Mouse (Mus musculus) stomach, embryonic 14.5 days (tissue): ENCODE measurements around the gene Mettl18. TPM values are rescaled to one million over a fixed set of nuclear protein-coding genes. Genes with fewer than 3 reads are reported as not detected.

Experiments
- ATAC-seq: fragments of 200-750 bp; cut with Nextera tagmentation; 2 replicates; pipeline ENCODE4 v1.8.0; 2017; ENCODE audit warnings: low read depth, moderate TSS enrichment; ENCODE audit not compliant: insufficient number of reproducible peaks, insufficient read depth, low FRiP score
- H3K27ac ChIP-seq: fragments of 300-500 bp; sonication (generic); 2 replicates; pipeline ENCODE4 v1.5.1; 2014; ENCODE audit warnings: mild to moderate bottlenecking, low read length, moderate library complexity, mixed read lengths
- H3K27me3 ChIP-seq: fragments of 300-500 bp; sonication (generic); 2 replicates; pipeline ENCODE4 v1.6.1; 2014; ENCODE audit warnings: low read length, control low read depth, mixed read lengths; ENCODE audit not compliant: control insufficient read depth, insufficient read depth
- H3K36me3 ChIP-seq: fragments of 300-500 bp; sonication (generic); 2 replicates; pipeline ENCODE4 v1.6.1; 2014; ENCODE audit warnings: mild to moderate bottlenecking, control low read depth, low read length, moderate library complexity, mixed read lengths; ENCODE audit not compliant: control insufficient read depth, insufficient read depth
- H3K4me1 ChIP-seq: fragments of 300-500 bp; sonication (generic); 2 replicates; pipeline ENCODE4 v1.6.1; 2014; ENCODE audit warnings: low read length, control low read depth, mixed read lengths; ENCODE audit not compliant: control insufficient read depth, insufficient read depth
- H3K4me2 ChIP-seq: fragments of 300-500 bp; sonication (generic); replicated peaks from 2 replicates; pipeline ENCODE4 v1.6.1; 2014; ENCODE audit warnings: low read depth, low read length, control low read depth
- H3K4me3 ChIP-seq: fragments of 300-500 bp; sonication (generic); 2 replicates; pipeline ENCODE4 v1.5.1; 2014; ENCODE audit warnings: low read depth, low read length, control low read depth
- H3K9ac ChIP-seq: fragments of 300-500 bp; sonication (generic); replicated peaks from 2 replicates; pipeline ENCODE4 v1.6.1; 2014; ENCODE audit warnings: low read depth, mild to moderate bottlenecking, control low read depth, low read length, moderate library complexity, mixed read lengths
- H3K9me3 ChIP-seq: fragments of 300-500 bp; sonication (generic); 2 replicates; pipeline ENCODE4 v1.6.1; 2016; ENCODE audit warnings: low read depth, low read length, control low read depth; ENCODE audit not compliant: control insufficient read depth
- WGBS: fragments of 180-500 bp; shearing (Covaris S2); extraction: QIAGEN DNeasy Blood & Tissue Kit; methylation state at CpG from one replicate; pipeline ENCODE4 v1.1.7; 2014; 5-methylcytosine and 5-hydroxymethylcytosine counted together
- polyA plus RNA-seq: library from polyadenylated mRNA; unstranded; fragments of >200 nt; fragmentation: Nextera tagmentation; extraction: Ambion mirVana; gene quantifications from 2 replicates; pipeline ENCODE4 v1.2.1, GENCODE M21; 2014

The Mettl18 gene
- polyA plus RNA-seq, 1 experiment from 2014 or later, result 10.5 TPM

DNA sequence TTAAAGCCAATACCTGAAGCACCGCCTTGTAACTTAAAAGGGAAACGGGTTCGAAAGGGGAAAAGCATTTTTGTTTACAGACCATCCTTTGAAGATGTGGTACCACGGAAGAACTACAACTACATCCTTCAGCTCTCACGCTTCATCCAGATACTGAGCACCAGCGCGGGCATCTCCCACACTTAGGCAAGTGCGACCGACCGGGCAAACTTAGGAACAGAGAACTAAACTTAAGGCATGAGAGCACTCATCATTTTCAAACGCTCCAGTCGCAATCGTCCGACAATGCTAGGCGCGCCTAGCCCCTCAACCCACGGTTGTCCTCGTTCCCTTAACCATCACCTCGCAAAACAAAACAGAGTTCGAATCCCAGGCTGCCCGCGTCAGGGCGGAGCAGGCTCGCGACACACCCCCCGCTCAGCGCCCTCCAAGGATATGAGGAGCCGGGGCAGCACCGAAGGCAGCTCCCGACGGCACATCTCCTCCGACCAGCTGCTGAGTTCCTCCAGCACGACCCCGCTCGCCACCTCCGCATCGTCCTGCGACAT lies 442 bp upstream of the Mettl18 start:
- no peaks in the 10 kb centered on the region for H3K36me3 ChIP-seq
- peak overlapping the region; percentile 27; the same call in 1 of the 2 replicates for H3K27ac ChIP-seq
- peak overlapping the region; percentile 76 for H3K4me2 ChIP-seq
- peak; percentile 71 for ATAC-seq
- peak overlapping the region; percentile 64 for H3K9ac ChIP-seq
- 1% methylated on average over 38 of the region's 38 CpGs for WGBS
- H3K4me3 ChIP-seq, result peak overlapping the region; percentile 71
- no peaks in the 10 kb centered on the region for H3K27me3 ChIP-seq
- no peaks in the 10 kb centered on the region for H3K9me3 ChIP-seq
- peaks cover 5% of the 10 kb centered on the region; the same call in 1 of the 2 replicates for H3K4me1 ChIP-seq

DNA sequence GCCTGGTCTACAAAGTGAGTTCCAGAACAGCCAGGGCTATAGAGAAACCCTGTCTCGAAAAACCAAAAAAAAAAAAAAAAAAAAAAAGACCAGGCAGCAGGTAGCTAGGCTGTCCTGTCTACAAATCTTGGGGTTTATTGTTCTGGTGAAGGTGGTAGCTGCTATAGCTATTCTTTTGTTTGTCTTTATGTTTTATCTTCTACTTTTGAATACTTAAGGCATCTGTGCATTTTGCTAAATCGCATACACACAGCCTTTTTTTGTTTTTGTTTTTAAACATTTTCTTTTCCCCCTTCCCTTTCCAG lies 872 bp downstream of the Mettl18 start:
- H3K9me3 ChIP-seq, result no peaks in the 10 kb centered on the region
- H3K27me3 ChIP-seq, result no peaks in the 10 kb centered on the region
- peak overlapping the region; percentile 55 for H3K4me2 ChIP-seq
- H3K36me3 ChIP-seq, result no peaks in the 10 kb centered on the region
- WGBS, result 96% methylated on average over 1 of the region's 2 CpGs
- peaks cover 5% of the 10 kb centered on the region; the same call in 1 of the 2 replicates for H3K4me1 ChIP-seq
- ATAC-seq, result no peak
- peak overlapping the region; percentile 71 for H3K4me3 ChIP-seq
- H3K9ac ChIP-seq, result peak overlapping the region; percentile 47; the same call in 1 of the 2 replicates
- no peak overlapping the region for H3K27ac ChIP-seq

DNA sequence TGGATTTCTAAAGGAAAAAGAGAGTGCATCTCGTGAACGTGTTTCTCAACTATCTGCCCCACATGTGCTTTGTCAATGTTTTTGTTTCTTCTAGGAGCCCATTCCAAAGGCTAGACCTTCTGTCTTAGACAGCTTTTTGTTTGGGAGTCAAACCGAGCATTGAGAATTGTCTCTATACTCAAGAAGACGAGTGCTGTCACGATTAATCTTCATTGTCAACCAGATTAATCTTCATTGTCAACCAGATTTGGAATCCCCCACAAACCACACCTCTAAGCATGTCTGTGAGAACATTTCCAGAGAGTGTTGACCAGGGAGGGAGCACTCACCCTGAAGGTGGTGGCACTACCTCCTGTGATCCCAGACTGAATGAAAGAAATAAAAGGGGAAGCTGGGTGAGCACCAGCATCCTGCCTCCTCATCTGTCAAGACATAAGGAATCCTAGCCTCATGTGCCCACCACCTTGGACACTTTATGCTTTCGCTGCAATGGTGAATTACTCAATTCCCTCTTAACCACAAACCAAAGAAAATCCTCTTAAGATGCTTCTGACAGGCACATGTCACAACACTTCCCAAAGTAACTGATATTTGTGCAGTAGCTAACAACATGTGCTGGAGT lies 7.3 kb downstream of the Mettl18 start:
- H3K4me2 ChIP-seq, result no peak overlapping the region
- H3K9me3 ChIP-seq, result no peaks in the 10 kb centered on the region
- no peak overlapping the region for H3K27ac ChIP-seq
- 69% methylated on average over 6 of the region's 6 CpGs for WGBS
- ATAC-seq, result no peak
- no peak overlapping the region for H3K9ac ChIP-seq
- no peaks in the 10 kb centered on the region for H3K4me1 ChIP-seq
- no peaks in the 10 kb centered on the region for H3K36me3 ChIP-seq
- H3K27me3 ChIP-seq, result no peaks in the 10 kb centered on the region
- no peak overlapping the region for H3K4me3 ChIP-seq

DNA sequence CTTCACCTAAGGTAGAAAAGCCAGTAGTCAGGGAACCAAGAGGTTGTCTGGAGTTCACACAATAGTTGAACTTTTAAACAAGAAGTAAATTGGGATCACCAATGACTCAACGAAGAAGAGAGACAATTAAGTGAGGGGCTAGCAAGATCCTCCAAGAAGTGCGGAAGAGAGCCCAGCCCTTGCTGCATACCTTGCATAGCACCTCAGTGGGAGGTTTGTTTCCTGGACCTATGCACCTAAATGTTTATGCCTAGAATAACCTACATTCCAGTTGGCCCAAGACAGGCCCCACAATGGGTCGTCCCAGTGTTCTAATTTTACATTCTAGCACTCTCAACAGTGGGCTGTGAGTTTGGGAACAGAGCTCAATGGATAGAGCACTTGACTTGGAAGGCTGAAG lies 9.6 kb downstream of the Mettl18 start:
- no peak for ATAC-seq
- Histone ChIP-seq H3K27me3 (no peaks in the 10 kb centered on the region), H3K9me3 (no peaks in the 10 kb centered on the region), H3K27ac (no peak overlapping the region), H3K4me2 (no peak overlapping the region), H3K4me1 (no peaks in the 10 kb centered on the region), H3K4me3 (no peak overlapping the region), H3K9ac (no peak overlapping the region), H3K36me3 (no peaks in the 10 kb centered on the region)
- WGBS, result 75% methylated on average over 3 of the region's 3 CpGs

DNA sequence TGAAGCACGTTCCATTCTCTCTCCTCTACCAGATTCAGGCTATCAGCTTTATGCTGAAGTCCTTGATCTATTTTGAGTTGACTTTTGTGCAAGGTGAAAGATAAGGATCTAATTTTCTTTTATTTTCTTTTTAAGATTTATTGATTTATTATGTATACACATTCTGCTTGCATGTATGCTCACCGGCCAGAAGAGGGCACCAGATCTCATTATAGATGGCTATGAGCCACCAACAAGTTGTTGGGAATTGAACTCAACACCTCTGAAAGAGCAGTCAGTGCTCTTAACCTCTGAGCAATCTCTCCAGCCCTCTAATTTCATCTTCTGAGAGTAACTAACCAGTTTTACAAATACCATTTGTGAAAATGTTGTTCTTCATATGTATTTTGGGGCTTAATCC lies 14.5 kb downstream of the Mettl18 start:
- H3K36me3 ChIP-seq, result no peaks in the 10 kb centered on the region
- no peak overlapping the region for H3K4me2 ChIP-seq
- no peak overlapping the region for H3K9ac ChIP-seq
- H3K4me3 ChIP-seq, result no peak overlapping the region
- ATAC-seq, result no peak
- H3K9me3 ChIP-seq, result no peaks in the 10 kb centered on the region
- H3K27me3 ChIP-seq, result no peaks in the 10 kb centered on the region
- H3K27ac ChIP-seq, result no peak overlapping the region
- WGBS, result 38% methylated on average over 2 of the region's 2 CpGs
- H3K4me1 ChIP-seq, result no peaks in the 10 kb centered on the region

DNA sequence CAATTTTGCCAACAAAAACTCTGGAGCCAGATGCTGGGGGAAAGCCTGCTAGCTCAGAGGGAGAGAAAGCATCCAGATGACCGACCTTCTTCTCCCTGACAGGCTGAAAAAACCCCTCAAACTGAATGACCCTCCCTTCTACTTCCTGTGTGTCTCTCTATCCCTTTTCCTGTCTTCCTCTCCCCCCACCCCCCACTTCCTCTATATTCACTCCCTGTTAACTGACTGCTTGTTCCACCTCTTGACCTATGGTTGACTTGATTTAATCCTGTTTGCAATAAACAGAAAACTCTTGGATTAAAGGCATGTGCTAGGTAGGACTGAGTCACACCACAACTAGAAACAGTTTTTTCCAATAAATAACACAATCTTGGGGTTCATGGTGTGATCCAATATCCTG lies 19.9 kb downstream of the Mettl18 start:
- ATAC-seq, result no peak
- WGBS, result 56% methylated on average over 1 of the region's 1 CpGs
- Histone ChIP-seq H3K36me3 (no peaks in the 10 kb centered on the region), H3K27me3 (no peaks in the 10 kb centered on the region), H3K9ac (no peak overlapping the region), H3K4me3 (no peak overlapping the region), H3K27ac (no peak overlapping the region), H3K4me1 (no peaks in the 10 kb centered on the region), H3K4me2 (no peak overlapping the region), H3K9me3 (no peaks in the 10 kb centered on the region)

DNA sequence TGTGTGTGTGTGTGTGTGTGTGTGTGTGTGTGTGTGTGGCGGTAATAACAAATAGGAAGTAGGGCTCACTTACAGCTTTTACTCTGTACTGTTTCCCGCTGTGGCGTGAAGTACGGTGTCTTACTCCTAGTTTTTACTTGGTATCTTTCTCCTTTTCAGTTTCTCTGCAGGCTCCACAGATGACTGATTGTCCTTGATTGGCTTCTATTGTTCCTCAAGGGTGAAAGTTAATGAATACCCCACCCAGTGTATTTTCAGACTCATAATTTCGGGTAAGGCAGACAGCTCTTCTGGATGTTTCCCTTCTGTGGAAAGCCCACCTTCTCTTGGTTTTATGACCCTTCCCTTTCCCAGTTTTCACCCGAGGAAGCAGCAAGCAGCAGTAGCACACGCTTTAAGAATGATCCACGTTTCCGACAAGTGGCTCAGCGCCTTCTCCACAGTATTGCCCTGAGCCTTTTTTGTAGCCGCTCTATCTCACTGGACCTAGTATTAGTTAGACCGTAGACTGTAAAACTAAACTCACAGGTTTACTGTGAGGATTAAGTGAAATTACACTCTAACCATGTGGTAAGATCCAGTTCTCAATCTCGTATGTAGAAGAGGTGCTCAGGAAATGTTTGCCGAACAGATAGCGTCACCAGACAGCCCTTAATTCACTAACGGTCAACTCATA lies 23.7 kb downstream of the Mettl18 start:
- no peak overlapping the region for H3K4me2 ChIP-seq
- no peak overlapping the region for H3K4me3 ChIP-seq
- ATAC-seq, result no peak

DNA sequence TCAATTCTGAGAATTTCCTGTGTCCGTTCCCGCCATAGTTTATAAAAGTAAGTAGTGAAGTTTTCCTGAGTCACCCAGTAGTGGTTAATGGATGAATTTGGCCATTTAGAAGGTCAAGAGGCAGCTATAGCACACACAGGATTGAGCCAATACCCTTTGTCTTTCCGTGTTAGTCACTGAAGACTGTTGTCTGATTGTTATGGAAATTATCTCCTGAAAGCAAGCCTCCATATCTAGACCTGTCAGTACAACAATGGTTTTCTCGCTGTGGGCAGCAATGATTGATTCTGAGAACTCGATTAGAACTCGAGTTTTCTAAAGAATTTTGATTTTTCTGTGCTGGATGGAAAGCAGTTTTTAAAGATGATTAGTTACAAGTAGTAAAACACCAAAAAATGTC lies 25.1 kb downstream of the Mettl18 start:
- 42% methylated on average over 6 of the region's 6 CpGs for WGBS
- no peak for ATAC-seq
- Histone ChIP-seq H3K27ac (no peak overlapping the region), H3K4me3 (no peak overlapping the region), H3K27me3 (no peaks in the 10 kb centered on the region), H3K36me3 (no peaks in the 10 kb centered on the region), H3K4me2 (no peak overlapping the region), H3K9me3 (no peaks in the 10 kb centered on the region), H3K4me1 (no peaks in the 10 kb centered on the region), H3K9ac (no peak overlapping the region)

More for the DNA sequence above, 23.7 kb downstream of the Mettl18 start:
- Histone ChIP-seq H3K27ac (no peak overlapping the region), H3K27me3 (no peaks in the 10 kb centered on the region), H3K4me1 (no peaks in the 10 kb centered on the region), H3K9me3 (no peaks in the 10 kb centered on the region), H3K36me3 (no peaks in the 10 kb centered on the region), H3K9ac (no peak overlapping the region)
- WGBS, result 77% methylated on average over 16 of the region's 16 CpGs
